Mouse (Mus musculus) intestine, postnatal 0 days (tissue): ENCODE measurements around the gene Abcf2. TPM values are rescaled to one million over a fixed set of nuclear protein-coding genes. Genes with fewer than 3 reads are reported as not detected.

ENCODE experiments used
- ATAC-seq: fragments of 200-750 bp; cut with Nextera tagmentation; 2 replicates; pipeline ENCODE4 v1.8.0; 2017; ENCODE audit warnings: mild to moderate bottlenecking, moderate TSS enrichment, moderate library complexity
- H3K27ac ChIP-seq: fragments of 300-500 bp; sonication (generic); 2 replicates; pipeline ENCODE4 v1.5.1; 2014; ENCODE audit warnings: mild to moderate bottlenecking, low read depth, low read length, moderate library complexity
- H3K27me3 ChIP-seq: fragments of 300-500 bp; sonication (generic); replicated peaks from 2 replicates; pipeline ENCODE4 v1.6.1; 2014; ENCODE audit warnings: low read length, mixed read lengths; ENCODE audit not compliant: control insufficient read depth, insufficient read depth
- H3K36me3 ChIP-seq: fragments of 300-500 bp; sonication (generic); 2 replicates; pipeline ENCODE4 v1.6.1; 2014; ENCODE audit warnings: mild to moderate bottlenecking, moderate library complexity; ENCODE audit not compliant: control insufficient read depth, insufficient read depth
- H3K4me1 ChIP-seq: fragments of 300-500 bp; sonication (generic); replicated peaks from 2 replicates; pipeline ENCODE4 v1.6.1; 2014; ENCODE audit warnings: antibody characterized with exemption, low read length, mixed read lengths; ENCODE audit not compliant: control insufficient read depth, insufficient read depth
- H3K4me2 ChIP-seq: fragments of 300-500 bp; sonication (generic); replicated peaks from 2 replicates; pipeline ENCODE4 v1.6.1; 2014; ENCODE audit warnings: low read depth, mild to moderate bottlenecking, moderate library complexity
- H3K4me3 ChIP-seq: fragments of 300-500 bp; sonication (generic); 2 replicates; pipeline ENCODE4 v1.5.1; 2014; ENCODE audit warnings: low read depth, low read length
- H3K9ac ChIP-seq: fragments of 300-500 bp; sonication (generic); 2 replicates; pipeline ENCODE4 v1.6.1; 2014; ENCODE audit warnings: mild to moderate bottlenecking, low read depth, low read length
- H3K9me3 ChIP-seq: fragments of 300-500 bp; sonication (generic); 2 replicates; pipeline ENCODE4 v1.6.1; 2016; ENCODE audit warnings: mixed run types; ENCODE audit not compliant: control insufficient read depth
- CTCF ChIP-seq: sonication (generic); IDR thresholded peaks from 2 replicates; pipeline ENCODE4 v1.5.1; 2016; ENCODE audit warnings: low read depth, mild to moderate bottlenecking, control low read depth, antibody characterized with exemption, moderate library complexity
- WGBS: fragments of 180-500 bp; shearing (Covaris S2); extraction: QIAGEN DNeasy Blood & Tissue Kit; methylation state at CpG from one replicate; pipeline ENCODE4 v1.1.7; 2014; 5-methylcytosine and 5-hydroxymethylcytosine counted together
- microRNA counts: library from miRNA; unstranded; fragments of <30 nt; microRNA quantifications from one replicate; lab custom pipeline; 2016
- microRNA-seq: library from miRNA; unstranded; fragments of <30 nt; microRNA quantifications from one replicate; pipeline ENCODE4, GENCODE M21; 2016
- polyA plus RNA-seq: library from polyadenylated mRNA; unstranded; fragments of >200 nt; fragmentation: Nextera tagmentation; extraction: Ambion mirVana; gene quantifications from 2 replicates; pipeline ENCODE4 v1.2.1, GENCODE M21; 2015

Gene Abcf2
- polyA plus RNA-seq, 1 experiment from 2014 or later: 40.5 TPM

GRCm38 (mm10) chr5:24526889-24527230, 50.4 kb downstream of the Abcf2 start, which contains the start of gene Gbx1:
Gene Gbx1, minus strand, starts transcription at chr5:24527202.
- H3K9ac ChIP-seq: no peak within 1 kb of the TSS
- H3K9me3 ChIP-seq: no peaks in the 10 kb centered on the region
- under 1% methylated on average over 45 of the region's 49 CpGs for WGBS

GRCm38 (mm10) chr5:24526190-24526888, 50.9 kb downstream of the Abcf2 start:
- 0 out of 2 replicates have a peak, but pooled peaks have one; percentile 25 for ATAC-seq

More at GRCm38 (mm10) chr5:24526889-24527230, 50.4 kb downstream of the Abcf2 start, which contains the start of gene Gbx1:
- H3K27me3 ChIP-seq: peaks cover 80% of the 10 kb centered on the region
- H3K27ac ChIP-seq: no peak within 1 kb of the TSS
- H3K4me2 ChIP-seq: peak within 1 kb of the TSS; percentile 73
- peak; percentile 22; the same call in 1 of the 2 replicates for TF ChIP-seq CTCF
- H3K36me3 ChIP-seq: no peaks in the 10 kb centered on the region
- peak within 1 kb of the TSS; percentile 37 for H3K4me3 ChIP-seq
- peaks cover 4% of the 10 kb centered on the region; the same call in 1 of the 2 replicates for H3K4me1 ChIP-seq
- ATAC-seq: no peak

GRCm38 (mm10) chr5:24525360-24526189, 51.7 kb downstream of the Abcf2 start:
- TF ChIP-seq CTCF: no peak
- WGBS: 4% methylated on average over 34 of the region's 34 CpGs
- Histone ChIP-seq H3K27me3 (peaks cover 85% of the 10 kb centered on the region), H3K4me1 (peaks cover 4% of the 10 kb centered on the region; the same call in 1 of the 2 replicates), H3K9me3 (no peaks in the 10 kb centered on the region), H3K36me3 (no peaks in the 10 kb centered on the region), H3K27ac (no peak overlapping the region), H3K4me2 (peak overlapping the region; percentile 73), H3K9ac (no peak overlapping the region), H3K4me3 (peak overlapping the region; percentile 37)
- ATAC-seq: no peak

More at GRCm38 (mm10) chr5:24526190-24526888, 50.9 kb downstream of the Abcf2 start:
- TF ChIP-seq CTCF: no peak
- peak overlapping the region; percentile 37 for H3K4me3 ChIP-seq
- peaks cover 4% of the 10 kb centered on the region; the same call in 1 of the 2 replicates for H3K4me1 ChIP-seq
- peaks cover 85% of the 10 kb centered on the region for H3K27me3 ChIP-seq
- no peak overlapping the region for H3K9ac ChIP-seq
- H3K27ac ChIP-seq: no peak overlapping the region
- no peaks in the 10 kb centered on the region for H3K36me3 ChIP-seq
- no peaks in the 10 kb centered on the region for H3K9me3 ChIP-seq
- under 1% methylated on average over 69 of the region's 109 CpGs for WGBS
- peak overlapping the region; percentile 73 for H3K4me2 ChIP-seq

GRCm38 (mm10) chr5:24524522-24524921, 52.7 kb downstream of the Abcf2 start:
- WGBS: 25% methylated on average over 4 of the region's 4 CpGs
- H3K9ac ChIP-seq: no peak overlapping the region
- H3K4me1 ChIP-seq: peaks cover 4% of the 10 kb centered on the region; the same call in 1 of the 2 replicates
- no peaks in the 10 kb centered on the region for H3K9me3 ChIP-seq
- no peak for ATAC-seq
- no peak overlapping the region for H3K27ac ChIP-seq
- peaks cover 89% of the 10 kb centered on the region for H3K27me3 ChIP-seq
- no peak overlapping the region for H3K4me2 ChIP-seq
- TF ChIP-seq CTCF: no peak
- H3K36me3 ChIP-seq: no peaks in the 10 kb centered on the region
- no peak overlapping the region for H3K4me3 ChIP-seq

- no peak overlapping the region for H3K9ac ChIP-seq
- no peaks in the 10 kb centered on the region for H3K9me3 ChIP-seq
- ATAC-seq: no peak
- no peaks in the 10 kb centered on the region for H3K36me3 ChIP-seq
- H3K27ac ChIP-seq: no peak overlapping the region
- H3K4me3 ChIP-seq: no peak overlapping the region
- no peak for TF ChIP-seq CTCF
- peaks cover 4% of the 10 kb centered on the region; the same call in 1 of the 2 replicates for H3K4me1 ChIP-seq
- 51% methylated on average over 8 of the region's 8 CpGs for WGBS
- no peak overlapping the region for H3K4me2 ChIP-seq
- H3K27me3 ChIP-seq: peaks cover 82% of the 10 kb centered on the region
Observed at GRCm38 (mm10) chr5:24523806-24524205, 53.5 kb downstream of the Abcf2 start.

GRCm38 (mm10) chr5:24521366-24521765, 55.9 kb downstream of the Abcf2 start:
- Histone ChIP-seq H3K4me1 (peaks cover 4% of the 10 kb centered on the region; the same call in 1 of the 2 replicates), H3K27ac (no peak overlapping the region), H3K4me2 (no peak overlapping the region), H3K9ac (no peak overlapping the region), H3K4me3 (no peak overlapping the region), H3K36me3 (no peaks in the 10 kb centered on the region), H3K9me3 (no peaks in the 10 kb centered on the region), H3K27me3 (peaks cover 70% of the 10 kb centered on the region)
- no peak for ATAC-seq
- no peak for TF ChIP-seq CTCF
- 58% methylated on average over 8 of the region's 8 CpGs for WGBS

MicroRNA genes within 50 kb of the gene (microRNA counts, 519-probe panel; counts per million panel counts)
- microRNA mmu-miR-671-3p (lab: Ali Mortazavi, UCI): 361 counts per million, percentile 1 among the panel's probes with 10 or more counts
- microRNA mmu-miR-671-5p (lab: Ali Mortazavi, UCI): not detected

Small RNAs within 50 kb of the gene (microRNA-seq; reads per million reads assigned to microRNA genes)
- gene Mir671: 248 reads per million, percentile 60 among the genes with 10 or more reads in this experiment

Other genes starting within 250 kb of the Abcf2 start
- gene Kcnh2, start 225.9 kb downstream of the Abcf2 start, polyA plus RNA-seq: 3.0 and 3.1 TPM in 2 replicates
- gene Nos3, start 212.7 kb downstream of the Abcf2 start, polyA plus RNA-seq: 3.5 and 3.7 TPM in 2 replicates
- gene Atg9b, start 185.3 kb downstream of the Abcf2 start, polyA plus RNA-seq: 0.42 and 0.61 TPM in 2 replicates
- gene Abcb8, start 183.8 kb downstream of the Abcf2 start, polyA plus RNA-seq: 40.4 and 40.9 TPM in 2 replicates
- gene Asic3, start 164.1 kb downstream of the Abcf2 start, polyA plus RNA-seq: 0.08 and 0.17 TPM in 2 replicates
- gene Cdk5, start 153.9 kb downstream of the Abcf2 start, polyA plus RNA-seq: 28.4 and 29.9 TPM in 2 replicates
- 29.9 and 30.1 TPM in 2 replicates for gene Slc4a2, start 153.6 kb downstream of the Abcf2 start, polyA plus RNA-seq
- gene Fastk, start 132.2 kb downstream of the Abcf2 start, polyA plus RNA-seq: 66.8 and 67.0 TPM in 2 replicates
- gene Tmub1, start 129.6 kb downstream of the Abcf2 start, polyA plus RNA-seq: 27.5 and 28.8 TPM in 2 replicates
- 14.9 and 16.6 TPM in 2 replicates for gene Agap3, start 125.3 kb downstream of the Abcf2 start, polyA plus RNA-seq
- gene Gbx1, start 50.3 kb downstream of the Abcf2 start, polyA plus RNA-seq: not detected in 2 replicates
- 0.09 and 0.18 TPM in 2 replicates for gene Asb10, start 36.5 kb downstream of the Abcf2 start, polyA plus RNA-seq
- not detected in 2 replicates for gene 4931409K22Rik, start 20.7 kb downstream of the Abcf2 start, polyA plus RNA-seq
- 23.5 and 24.4 TPM in 2 replicates for gene Chpf2, start 9.3 kb upstream of the Abcf2 start, polyA plus RNA-seq
- gene Smarcd3, start 46.9 kb upstream of the Abcf2 start, polyA plus RNA-seq: 6.6 and 6.8 TPM in 2 replicates
- gene Nub1, start 108.1 kb upstream of the Abcf2 start, polyA plus RNA-seq: 18.0 and 19.4 TPM in 2 replicates
- gene Wdr86, start 153.3 kb upstream of the Abcf2 start, polyA plus RNA-seq: 2.7 and 2.9 TPM in 2 replicates
- 7.3 and 8.1 TPM in 2 replicates for gene Crygn, start 180.5 kb upstream of the Abcf2 start, polyA plus RNA-seq